Mouse (Mus musculus): Measurements from ENCODE around the gene Strc. TPM values are rescaled to one million over a fixed set of nuclear protein-coding genes. Genes with fewer than 3 reads are reported as not detected.
"Not testable (repeated sequence)": the region's sequence is repeated elsewhere in the genome, so short reads cannot be mapped to it uniquely, and the experiment has no call there.

Gene Strc
- polyA plus RNA-seq (2016; fragmentation: Nextera tagmentation; extraction: Ambion mirVana), result not detected in 2 replicates

DNA sequence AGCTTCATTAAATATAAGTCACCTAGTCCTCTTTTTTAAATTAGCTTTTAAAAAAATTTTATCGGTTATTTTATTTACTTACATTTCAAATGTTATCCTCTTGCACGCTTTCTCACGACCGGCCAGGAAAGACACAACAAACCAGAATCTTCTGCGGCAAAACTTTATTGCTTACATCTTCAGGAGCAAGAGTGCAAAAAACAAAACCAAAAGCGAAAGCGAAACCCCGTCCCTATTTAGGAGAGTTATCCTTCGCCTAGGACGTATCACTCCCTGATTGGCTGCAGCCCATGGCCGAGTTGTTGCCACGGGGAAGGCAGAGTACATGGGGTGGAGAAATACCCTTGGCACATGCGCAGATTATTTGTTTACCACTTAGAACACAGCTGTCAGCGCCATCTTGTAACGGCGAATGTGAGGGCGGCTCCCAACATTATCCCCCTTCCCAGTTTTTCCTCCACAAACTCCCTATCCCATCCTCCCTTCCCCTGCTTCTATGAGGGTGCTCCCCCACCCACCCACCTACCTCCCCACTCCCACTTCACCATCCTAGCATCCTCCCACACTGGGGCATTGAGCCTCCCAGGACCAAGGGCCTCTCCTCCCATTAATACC lies at the start of gene Strc:
Gene Strc, minus strand, starts transcription at position 208 of the 615 bp plus-strand sequence.
- not testable (repeated sequence) for H3K9me3 ChIP-seq; H3K4me2 ChIP-seq; H3K4me3 ChIP-seq (replicated peaks); ATAC-seq (ENCODE audit: low FRiP score); H3K27me3 ChIP-seq; H3K36me3 ChIP-seq (replicated peaks); H3K27ac ChIP-seq; H3K4me1 ChIP-seq; H3K9ac ChIP-seq
- WGBS, result 95% methylated on average over 16 of the region's 17 CpGs

DNA sequence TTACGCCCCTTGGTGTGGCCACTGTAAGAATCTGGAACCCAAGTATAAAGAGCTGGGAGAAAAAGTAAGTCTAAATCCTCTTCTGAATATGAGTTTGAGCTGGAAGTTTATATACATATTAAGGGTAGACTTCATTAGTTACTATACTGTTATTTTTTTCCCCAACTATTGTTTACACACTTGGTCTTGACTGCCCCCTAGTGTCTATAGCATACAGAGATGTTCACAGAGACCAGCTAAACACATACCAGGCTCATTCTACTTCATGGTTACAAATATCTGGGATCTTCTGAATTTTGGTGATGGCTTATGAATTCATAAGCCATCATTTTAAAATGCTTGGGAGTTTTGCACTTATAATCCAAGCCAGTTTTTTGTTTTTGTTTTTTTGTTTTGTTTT lies 47.9 kb upstream of the Strc start:
- Histone ChIP-seq H3K4me1 (no peaks in the 10 kb centered on the region), H3K9ac (no peak overlapping the region), H3K4me3 (replicated peaks) (no peak overlapping the region), H3K4me2 (no peak overlapping the region), H3K27me3 (no peaks in the 10 kb centered on the region), H3K36me3 (replicated peaks) (peaks cover 96% of the 10 kb centered on the region), H3K9me3 (no peaks in the 10 kb centered on the region), H3K27ac (no peak overlapping the region)
- ATAC-seq (ENCODE audit: low FRiP score), result no peak
- WGBS, result 100% methylated on average over 1 of the region's 1 CpGs

- ATAC-seq (ENCODE audit: low FRiP score), result no peak
- H3K36me3 ChIP-seq (replicated peaks), result peaks cover 81% of the 10 kb centered on the region
Observed at GRCm38 (mm10) chr2:121425890-121426289, 38.9 kb upstream of the Strc start.

GRCm38 (mm10) chr2:121423166-121423565 lies 36.2 kb upstream of the Strc start:
- H3K36me3 ChIP-seq (replicated peaks), result peaks cover 74% of the 10 kb centered on the region
- no peak overlapping the region for H3K9ac ChIP-seq
- H3K27me3 ChIP-seq, result no peaks in the 10 kb centered on the region
- no peaks in the 10 kb centered on the region for H3K4me1 ChIP-seq
- WGBS, result 97% methylated on average over 2 of the region's 2 CpGs
- H3K4me3 ChIP-seq (replicated peaks), result no peak overlapping the region
- ATAC-seq (ENCODE audit: low FRiP score), result no peak
- H3K9me3 ChIP-seq, result no peaks in the 10 kb centered on the region
- no peak overlapping the region for H3K27ac ChIP-seq
- H3K4me2 ChIP-seq, result no peak overlapping the region

More at GRCm38 (mm10) chr2:121425890-121426289, 38.9 kb upstream of the Strc start:
- Histone ChIP-seq H3K4me1 (no peaks in the 10 kb centered on the region), H3K9me3 (no peaks in the 10 kb centered on the region), H3K27me3 (no peaks in the 10 kb centered on the region), H3K27ac (no peak overlapping the region), H3K4me3 (replicated peaks) (no peak overlapping the region), H3K9ac (no peak overlapping the region), H3K4me2 (no peak overlapping the region)
- WGBS, result 95% methylated on average over 2 of the region's 2 CpGs

DNA sequence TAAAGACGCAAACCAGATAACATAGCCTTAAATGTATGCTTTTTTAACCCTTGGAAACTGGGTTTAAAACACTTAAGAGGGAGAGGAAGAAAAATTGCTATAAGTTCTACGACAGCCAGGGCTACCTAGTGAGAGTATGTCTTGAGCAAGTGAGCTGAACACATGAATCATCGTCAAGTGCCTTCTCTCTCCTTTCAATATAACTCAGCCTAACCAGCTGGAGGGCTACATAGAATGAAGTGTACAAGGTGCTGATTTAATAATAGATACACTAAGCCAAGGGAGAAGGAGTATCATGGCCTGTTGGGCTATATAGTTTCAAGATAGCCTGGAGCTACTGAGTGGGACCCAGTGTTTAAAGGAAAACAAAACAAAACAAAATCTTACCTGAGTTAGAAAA lies 31.5 kb upstream of the Strc start:
- Histone ChIP-seq H3K27me3 (no peaks in the 10 kb centered on the region), H3K9me3 (no peaks in the 10 kb centered on the region), H3K27ac (no peak overlapping the region), H3K9ac (no peak overlapping the region), H3K4me1 (peaks cover 26% of the 10 kb centered on the region), H3K36me3 (replicated peaks) (peaks cover 57% of the 10 kb centered on the region), H3K4me2 (no peak overlapping the region), H3K4me3 (replicated peaks) (no peak overlapping the region)
- WGBS, result 93% methylated on average over 3 of the region's 3 CpGs
- ATAC-seq (ENCODE audit: low FRiP score), result no peak

DNA sequence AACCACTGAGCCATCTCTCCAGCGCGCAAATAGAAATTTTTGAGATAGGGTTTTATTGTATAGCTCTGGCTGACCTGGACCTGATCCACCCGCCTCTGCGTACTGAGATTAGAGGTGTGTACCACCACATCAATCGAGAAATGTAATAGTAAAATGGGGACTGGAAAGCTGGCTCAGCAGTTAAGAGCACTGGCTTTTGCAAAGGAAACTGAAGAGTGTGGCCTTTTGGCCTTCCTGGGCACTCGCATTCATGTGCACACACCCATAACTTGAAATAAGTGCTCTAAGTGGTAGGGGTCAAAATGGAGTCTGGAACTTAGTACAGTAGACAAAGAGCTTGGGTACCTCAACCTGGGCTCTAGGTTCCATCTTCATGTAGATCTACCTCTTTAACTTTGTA lies 29.4 kb upstream of the Strc start:
- Histone ChIP-seq H3K4me2 (peak overlapping the region; percentile 67; the same call in 1 of the 2 replicates), H3K9ac (peak overlapping the region; percentile 29; the same call in 1 of the 2 replicates), H3K9me3 (no peaks in the 10 kb centered on the region), H3K27me3 (no peaks in the 10 kb centered on the region), H3K4me3 (replicated peaks) (no peak overlapping the region), H3K36me3 (replicated peaks) (peaks cover 38% of the 10 kb centered on the region), H3K27ac (no peak overlapping the region), H3K4me1 (peaks cover 32% of the 10 kb centered on the region)
- 95% methylated on average over 6 of the region's 6 CpGs for WGBS
- no peak for ATAC-seq (ENCODE audit: low FRiP score)

DNA sequence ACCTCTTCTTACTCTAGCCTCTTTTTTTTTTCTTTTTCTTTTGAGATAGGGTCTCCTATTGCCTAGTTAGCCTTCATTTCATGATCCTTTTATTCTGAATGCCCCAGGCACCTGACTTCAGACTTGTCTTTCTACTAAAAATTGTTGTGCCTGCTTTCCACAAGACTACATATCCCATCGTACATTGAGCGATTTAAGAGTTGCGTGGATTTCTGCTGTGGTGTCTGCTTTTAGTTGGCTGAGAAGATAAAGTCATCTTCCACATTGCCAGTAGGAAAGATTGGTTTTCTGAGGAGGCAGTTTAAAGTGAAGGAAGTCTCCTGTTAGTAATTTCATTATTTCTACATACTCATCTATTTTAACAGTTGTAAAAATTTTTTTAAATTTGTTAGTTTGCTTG lies 28.6 kb upstream of the Strc start:
- H3K36me3 ChIP-seq (replicated peaks), result peaks cover 35% of the 10 kb centered on the region
- H3K27me3 ChIP-seq, result no peaks in the 10 kb centered on the region
- 90% methylated on average over 3 of the region's 3 CpGs for WGBS
- H3K4me2 ChIP-seq, result peak overlapping the region; percentile 67
- no peaks in the 10 kb centered on the region for H3K9me3 ChIP-seq
- H3K4me3 ChIP-seq (replicated peaks), result peak overlapping the region; percentile 98
- H3K9ac ChIP-seq, result peak overlapping the region; percentile 100; the same call in 1 of the 2 replicates
- peaks cover 32% of the 10 kb centered on the region for H3K4me1 ChIP-seq
- no peak for ATAC-seq (ENCODE audit: low FRiP score)
- no peak overlapping the region for H3K27ac ChIP-seq

DNA sequence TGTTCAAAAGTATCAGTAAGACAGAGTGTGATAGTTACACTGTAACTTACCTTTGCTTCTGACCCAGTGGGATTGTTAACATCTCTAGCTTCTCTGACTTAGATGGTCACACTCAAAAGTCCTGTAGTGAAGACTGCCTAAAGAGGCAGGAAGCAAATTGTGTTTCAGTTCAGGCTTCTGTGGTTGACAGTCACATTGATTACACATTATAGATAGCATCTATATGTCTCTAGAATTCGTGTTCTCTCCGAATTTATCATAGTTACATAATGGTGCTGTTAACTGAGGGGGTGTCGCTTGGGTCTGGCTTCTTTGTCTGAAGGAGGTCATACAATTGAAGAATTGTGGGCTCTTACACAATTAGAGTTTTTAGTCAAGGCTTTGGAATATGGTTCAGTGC lies 28.1 kb upstream of the Strc start:
- H3K4me1 ChIP-seq, result peaks cover 32% of the 10 kb centered on the region
- H3K9ac ChIP-seq, result peak overlapping the region; percentile 100
- peak overlapping the region; percentile 67 for H3K4me2 ChIP-seq
- peak overlapping the region; percentile 98 for H3K4me3 ChIP-seq (replicated peaks)
- H3K27me3 ChIP-seq, result no peaks in the 10 kb centered on the region
- 61% methylated on average over 3 of the region's 3 CpGs for WGBS
- no peak overlapping the region for H3K27ac ChIP-seq
- peaks cover 33% of the 10 kb centered on the region for H3K36me3 ChIP-seq (replicated peaks)
- ATAC-seq (ENCODE audit: low FRiP score), result no peak
- no peaks in the 10 kb centered on the region for H3K9me3 ChIP-seq

DNA sequence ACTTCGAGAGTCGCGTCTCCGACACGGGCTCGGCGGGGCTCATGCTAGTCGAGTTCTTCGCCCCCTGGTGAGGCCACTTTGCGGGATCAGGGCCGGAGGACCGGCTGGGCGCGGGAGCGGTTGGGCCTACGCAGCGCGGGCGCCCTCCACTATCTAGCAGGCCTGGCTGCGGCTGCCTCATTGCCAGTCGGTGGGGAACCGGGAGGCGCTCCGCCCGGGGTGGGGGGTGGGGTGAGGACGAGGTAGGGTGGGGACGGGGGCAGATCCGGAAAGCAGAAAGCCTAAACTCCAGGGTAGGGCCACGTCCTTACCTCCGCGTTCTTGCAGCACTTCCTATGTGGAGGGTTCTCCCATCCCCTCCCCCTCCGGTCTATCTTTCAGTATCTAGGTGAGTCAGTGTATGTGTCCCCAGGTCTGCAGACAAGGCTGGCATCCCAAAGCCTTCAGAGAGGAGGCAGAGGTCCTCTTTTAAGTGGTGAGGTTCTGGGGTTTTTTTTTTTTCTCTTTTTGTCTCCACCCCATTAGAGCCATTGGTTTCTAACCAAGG lies 27.2 kb upstream of the Strc start:
- Histone ChIP-seq H3K4me1 (peaks cover 32% of the 10 kb centered on the region), H3K27me3 (no peaks in the 10 kb centered on the region), H3K4me2 (peak overlapping the region; percentile 67), H3K27ac (peak overlapping the region; percentile 97), H3K4me3 (replicated peaks) (peak overlapping the region; percentile 98), H3K9me3 (no peaks in the 10 kb centered on the region), H3K36me3 (replicated peaks) (peaks cover 29% of the 10 kb centered on the region), H3K9ac (peak overlapping the region; percentile 100)
- under 1% methylated on average over 32 of the region's 32 CpGs for WGBS
- peak; percentile 56 for ATAC-seq (ENCODE audit: low FRiP score)

GRCm38 (mm10) chr2:121413387-121414042 lies 26.5 kb upstream of the Strc start, which contains the start of the genes Pdia3 and Catsper2:
Gene Pdia3, plus strand, starts transcription at chr2:121413775.
Gene Catsper2, minus strand, starts transcription at chr2:121413792.
- Histone ChIP-seq H3K27me3 (no peaks in the 10 kb centered on the region), H3K4me3 (replicated peaks) (peak within 1 kb of the TSS; percentile 98), H3K4me2 (peak within 1 kb of the TSS; percentile 67), H3K9me3 (no peaks in the 10 kb centered on the region), H3K9ac (peak within 1 kb of the TSS; percentile 100), H3K27ac (peak within 1 kb of the TSS; percentile 97), H3K4me1 (peaks cover 32% of the 10 kb centered on the region), H3K36me3 (replicated peaks) (peaks cover 22% of the 10 kb centered on the region)
- ATAC-seq (ENCODE audit: low FRiP score), result peak; percentile 99
- WGBS, result 0% methylated on average over 58 of the region's 68 CpGs

DNA sequence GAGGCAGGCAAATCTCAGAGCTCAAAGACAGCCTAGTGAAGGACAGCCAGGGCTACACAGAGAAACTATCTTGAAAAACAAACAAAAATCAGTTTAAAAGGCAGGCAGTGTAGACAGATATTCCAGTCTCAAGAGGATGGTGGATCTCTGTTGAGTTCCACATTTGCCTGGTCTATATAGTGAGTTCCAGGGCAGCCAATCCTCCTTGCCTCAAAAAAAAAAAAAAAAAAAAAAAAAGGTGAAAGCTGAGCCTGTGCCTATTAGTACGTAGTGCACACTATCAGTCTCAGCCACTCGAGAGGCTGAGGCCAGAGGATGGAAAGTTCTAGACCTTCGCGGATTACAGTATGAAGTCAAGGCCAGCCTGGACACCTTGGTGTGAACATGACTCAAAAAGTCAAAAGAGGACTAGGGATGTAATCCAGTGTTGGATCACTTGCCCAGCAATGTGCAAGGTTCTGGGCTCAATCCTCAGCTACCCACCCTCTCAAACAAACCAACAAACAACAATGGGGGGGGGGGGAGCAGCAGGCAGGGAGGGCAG lies 25.9 kb upstream of the Strc start:
- Histone ChIP-seq H3K9ac (peak overlapping the region; percentile 68), H3K27me3 (no peaks in the 10 kb centered on the region), H3K36me3 (replicated peaks) (peaks cover 16% of the 10 kb centered on the region), H3K4me2 (peak overlapping the region; percentile 57), H3K4me3 (replicated peaks) (peak overlapping the region; percentile 98), H3K9me3 (no peaks in the 10 kb centered on the region), H3K27ac (peak overlapping the region; percentile 97), H3K4me1 (peaks cover 32% of the 10 kb centered on the region)
- ATAC-seq (ENCODE audit: low FRiP score), result no peak
- 14% methylated on average over 4 of the region's 4 CpGs for WGBS

DNA sequence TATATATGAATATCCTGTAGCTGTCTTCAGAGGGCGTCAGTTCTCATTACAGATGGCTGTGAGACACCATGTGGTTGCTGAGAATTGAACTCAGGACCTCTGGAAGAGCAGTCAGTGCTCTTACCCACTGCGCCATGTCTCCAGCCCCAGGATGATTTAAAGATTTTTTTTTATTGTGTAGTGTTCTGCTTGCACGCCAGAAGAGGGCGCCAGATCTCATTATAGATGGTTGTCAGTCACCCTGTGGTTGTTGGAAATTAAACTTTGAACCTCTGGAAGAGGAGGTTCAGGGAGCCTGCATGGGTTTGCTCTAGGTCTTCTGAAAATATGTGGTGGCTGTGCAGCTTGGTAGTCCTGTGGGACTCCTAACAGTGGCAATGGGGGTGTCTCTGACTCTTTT lies 21.2 kb upstream of the Strc start:
- no peak overlapping the region for H3K4me3 ChIP-seq (replicated peaks)
- H3K4me1 ChIP-seq, result peaks cover 6% of the 10 kb centered on the region; the same call in 1 of the 2 replicates
- no peaks in the 10 kb centered on the region for H3K9me3 ChIP-seq
- no peak overlapping the region for H3K27ac ChIP-seq
- no peak overlapping the region for H3K9ac ChIP-seq
- H3K4me2 ChIP-seq, result no peak overlapping the region
- no peaks in the 10 kb centered on the region; the same call in 1 of the 2 replicates for H3K36me3 ChIP-seq (replicated peaks)
- WGBS, result 24% methylated on average over 4 of the region's 4 CpGs
- no peaks in the 10 kb centered on the region for H3K27me3 ChIP-seq
- no peak for ATAC-seq (ENCODE audit: low FRiP score)

All from forebrain, embryonic 12.5 days (tissue).